Mouse (Mus musculus) lung, postnatal 0 days (tissue): ENCODE measurements around the gene Samd13.

ENCODE experiments used
- CTCF ChIP-seq: IDR thresholded peaks from 2 replicates; pipeline ENCODE4 v1.5.1; 2016; ENCODE audit warnings: antibody characterized with exemption, mild to moderate bottlenecking
- EP300 ChIP-seq: IDR thresholded peaks from 2 replicates; pipeline ENCODE4 v1.6.1; 2016; ENCODE audit warnings: antibody characterized with exemption, mild to moderate bottlenecking, control low read depth

DNA sequence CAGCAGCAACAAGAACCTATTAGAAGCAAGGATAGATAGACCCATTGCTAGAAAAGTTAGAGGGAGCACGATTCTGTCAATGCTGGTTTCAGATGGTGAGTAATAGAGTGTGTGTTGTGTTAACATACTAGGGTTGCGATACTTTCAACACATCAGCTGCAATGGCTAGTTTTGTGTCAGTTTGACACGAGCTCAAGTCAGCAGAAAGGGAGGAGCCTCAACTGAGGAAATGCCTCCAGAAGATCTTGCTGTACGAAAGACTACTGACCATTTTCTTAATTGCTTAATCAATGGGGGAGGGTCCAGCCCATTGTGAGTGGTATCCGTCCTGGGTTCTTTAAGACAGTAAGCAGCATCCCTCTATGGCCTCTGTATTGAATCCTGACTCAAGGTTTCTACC is 7.2 kb upstream of the Samd13 start:
- TF ChIP-seq CTCF (no peak), EP300 (no peak)
